Mouse (Mus musculus) C2C12 (cell line): Measurements from ENCODE around the gene Uck2.

ENCODE experiments used
- CEBPB ChIP-seq: IDR thresholded peaks from one replicate; pipeline ENCODE4 v1.6.1; 2011; ENCODE audit warnings: low read depth, mild to moderate bottlenecking, control low read depth, moderate library complexity
- CTCF ChIP-seq: IDR thresholded peaks from one replicate; pipeline ENCODE4 v1.5.1; 2011; ENCODE audit not compliant: control insufficient read depth, insufficient read depth, insufficient read length
- FOSL1 ChIP-seq: IDR thresholded peaks from one replicate; pipeline ENCODE4 v1.8.0; 2011; ENCODE audit warnings: mild to moderate bottlenecking, low read length; ENCODE audit not compliant: poor library complexity, insufficient read depth, severe bottlenecking
- MAX ChIP-seq: IDR thresholded peaks from one replicate; pipeline ENCODE4 v1.6.1; 2011; ENCODE audit warnings: mild to moderate bottlenecking, control low read depth
- MYOG ChIP-seq: IDR thresholded peaks from one replicate; pipeline ENCODE4 v1.6.1; 2011; ENCODE audit not compliant: control insufficient read depth, insufficient read length; ENCODE audit errors: extremely low read depth
- USF1 ChIP-seq: IDR thresholded peaks from one replicate; pipeline ENCODE4 v1.6.1; 2011; ENCODE audit warnings: low read depth, mild to moderate bottlenecking, control low read depth, moderate library complexity

- TF ChIP-seq CEBPB = no peak
- TF ChIP-seq CTCF = no peak
- TF ChIP-seq MAX = peak; percentile 86
- TF ChIP-seq USF1 = peak; percentile 40
- TF ChIP-seq FOSL1 = no peak
- no peak for TF ChIP-seq MYOG
Measured at GRCm38 (mm10) chr1:167269856-167270270, 15.3 kb downstream of the Uck2 start.
